Mouse (Mus musculus) right cerebral cortex, adult 2 months (tissue): ENCODE results near the gene Stradb.

Source experiments
- DNase-seq, 2 experiments: peaks; one replicate each; pipeline ENCODE4 v3.0.0; 2021 to 2022; ENCODE audit warnings: low spot score in 2 of 2

Gene Stradb

GRCm38 (mm10) chr1:58961152-58961893 is 12.0 kb upstream of the Stradb start:
- DNase-seq, result no peak

- no peak for DNase-seq
Observed at GRCm38 (mm10) chr1:58962418-58962817, 10.9 kb upstream of the Stradb start.

GRCm38 (mm10) chr1:58962865-58963264 is 10.5 kb upstream of the Stradb start:
- DNase-seq, result no peak

GRCm38 (mm10) chr1:58967534-58967933 is 5.8 kb upstream of the Stradb start:
- DNase-seq, result no peak

- DNase-seq, result no peak
Observed at GRCm38 (mm10) chr1:58970054-58970453, 3.3 kb upstream of the Stradb start.

- DNase-seq, result no peak
Observed at GRCm38 (mm10) chr1:58971097-58971496, 2.2 kb upstream of the Stradb start.

- DNase-seq, result no peak
Observed at GRCm38 (mm10) chr1:58972851-58973365, 414 bp upstream of the Stradb start.

- no peak for DNase-seq
Observed at GRCm38 (mm10) chr1:58982276-58982675, 9.0 kb downstream of the Stradb start.

GRCm38 (mm10) chr1:58984586-58984985 is 11.3 kb downstream of the Stradb start:
- no peak for DNase-seq

GRCm38 (mm10) chr1:58993144-58993543 is 19.8 kb downstream of the Stradb start:
- DNase-seq, result no peak

- DNase-seq, result no peak
Observed at GRCm38 (mm10) chr1:58993723-58994122, 20.4 kb downstream of the Stradb start.

GRCm38 (mm10) chr1:58995313-58995712 is 22.0 kb downstream of the Stradb start:
- DNase-seq, result no peak

- DNase-seq, result no peak
Observed at GRCm38 (mm10) chr1:59009250-59009649, 35.9 kb downstream of the Stradb start.

- no peak for DNase-seq
Observed at GRCm38 (mm10) chr1:59021556-59021955, 48.2 kb downstream of the Stradb start.

- DNase-seq, result no peak
Observed at GRCm38 (mm10) chr1:59037723-59038122, 64.4 kb downstream of the Stradb start.
